Mouse (Mus musculus) hindbrain, embryonic 13.5 days (tissue): ENCODE data around the gene Cd84. TPM values are rescaled to one million over a fixed set of nuclear protein-coding genes. Genes with fewer than 3 reads are reported as not detected.

Experiments
- ATAC-seq: fragments of 200-750 bp; cut with Nextera tagmentation; 2 replicates; pipeline ENCODE4 v1.8.0; 2017; ENCODE audit warnings: moderate TSS enrichment; ENCODE audit not compliant: low FRiP score
- H3K27ac ChIP-seq: fragments of 300-500 bp; sonication (generic); 2 replicates; pipeline ENCODE4 v1.5.1; 2015; ENCODE audit warnings: inconsistent platforms, mild to moderate bottlenecking, moderate library complexity
- H3K27me3 ChIP-seq: fragments of 300-500 bp; sonication (generic); 2 replicates; pipeline ENCODE4 v1.6.1; 2015; ENCODE audit warnings: mild to moderate bottlenecking, inconsistent platforms
- H3K36me3 ChIP-seq: fragments of 300-500 bp; sonication (generic); 2 replicates; pipeline ENCODE4 v1.6.1; 2015; ENCODE audit warnings: mild to moderate bottlenecking, inconsistent platforms
- H3K4me1 ChIP-seq: fragments of 300-500 bp; sonication (generic); replicated peaks from 2 replicates; pipeline ENCODE4 v1.6.1; 2015; ENCODE audit warnings: inconsistent platforms
- H3K4me2 ChIP-seq: fragments of 300-500 bp; sonication (generic); 2 replicates; pipeline ENCODE4 v1.6.1; 2015; ENCODE audit warnings: inconsistent platforms, mild to moderate bottlenecking, moderate library complexity
- H3K4me3 ChIP-seq: fragments of 300-500 bp; sonication (generic); 2 replicates; pipeline ENCODE4 v1.5.1; 2015; ENCODE audit warnings: mild to moderate bottlenecking, inconsistent platforms
- H3K9ac ChIP-seq: fragments of 300-500 bp; sonication (generic); 2 replicates; pipeline ENCODE4 v1.6.1; 2015; ENCODE audit warnings: mild to moderate bottlenecking, inconsistent platforms
- H3K9me3 ChIP-seq: fragments of 300-500 bp; sonication (generic); 2 replicates; pipeline ENCODE4 v1.6.1; 2016; ENCODE audit warnings: inconsistent platforms
- WGBS: fragments of 180-500 bp; shearing (Covaris S2); methylation state at CpG from one replicate; pipeline ENCODE4 v1.1.7; 2015; 5-methylcytosine and 5-hydroxymethylcytosine counted together
- polyA plus RNA-seq: library from polyadenylated mRNA; unstranded; fragments of >200 nt; fragmentation: Nextera tagmentation; extraction: Ambion mirVana; gene quantifications from 2 replicates; pipeline ENCODE4 v1.2.1, GENCODE M21; 2015

Gene Cd84
- polyA plus RNA-seq, 1 experiment from 2014 or later: 1.1 TPM

- Histone ChIP-seq H3K4me3 (no peak overlapping the region), H3K4me2 (no peak overlapping the region), H3K9me3 (no peaks in the 10 kb centered on the region), H3K27ac (no peak overlapping the region), H3K36me3 (no peaks in the 10 kb centered on the region), H3K9ac (no peak overlapping the region), H3K27me3 (no peaks in the 10 kb centered on the region), H3K4me1 (no peaks in the 10 kb centered on the region)
- 84% methylated on average over 6 of the region's 6 CpGs for WGBS
- ATAC-seq: no peak
These were observed 80.5 kb downstream of the Cd84 start for GRCm38 (mm10) chr1:171919901-171920510.

GRCm38 (mm10) chr1:171920989-171921621 lies 81.6 kb downstream of the Cd84 start:
- ATAC-seq: no peak
- no peaks in the 10 kb centered on the region for H3K27me3 ChIP-seq
- H3K9ac ChIP-seq: no peak overlapping the region
- no peak overlapping the region for H3K4me2 ChIP-seq
- WGBS: 94% methylated on average over 9 of the region's 9 CpGs
- H3K36me3 ChIP-seq: no peaks in the 10 kb centered on the region
- H3K4me1 ChIP-seq: no peaks in the 10 kb centered on the region
- H3K4me3 ChIP-seq: no peak overlapping the region
- no peaks in the 10 kb centered on the region for H3K9me3 ChIP-seq
- no peak overlapping the region for H3K27ac ChIP-seq

GRCm38 (mm10) chr1:171921641-171922040 lies 82.1 kb downstream of the Cd84 start:
- ATAC-seq: no peak
- no peaks in the 10 kb centered on the region for H3K36me3 ChIP-seq

GRCm38 (mm10) chr1:171922844-171923243 lies 83.3 kb downstream of the Cd84 start:
- Histone ChIP-seq H3K4me1 (no peaks in the 10 kb centered on the region), H3K27ac (no peak overlapping the region), H3K36me3 (no peaks in the 10 kb centered on the region), H3K27me3 (no peaks in the 10 kb centered on the region), H3K9ac (no peak overlapping the region), H3K4me2 (no peak overlapping the region), H3K9me3 (no peaks in the 10 kb centered on the region), H3K4me3 (no peak overlapping the region)
- no peak for ATAC-seq
- 91% methylated on average over 5 of the region's 5 CpGs for WGBS

More at GRCm38 (mm10) chr1:171921641-171922040, 82.1 kb downstream of the Cd84 start:
- 76% methylated on average over 2 of the region's 2 CpGs for WGBS
- Histone ChIP-seq H3K27me3 (no peaks in the 10 kb centered on the region), H3K9me3 (no peaks in the 10 kb centered on the region), H3K4me1 (no peaks in the 10 kb centered on the region), H3K4me2 (no peak overlapping the region), H3K4me3 (no peak overlapping the region), H3K9ac (no peak overlapping the region), H3K27ac (no peak overlapping the region)

GRCm38 (mm10) chr1:171924900-171925299 lies 85.4 kb downstream of the Cd84 start:
- Histone ChIP-seq H3K4me1 (no peaks in the 10 kb centered on the region), H3K27me3 (no peaks in the 10 kb centered on the region), H3K4me3 (no peak overlapping the region), H3K9ac (no peak overlapping the region), H3K4me2 (no peak overlapping the region), H3K36me3 (no peaks in the 10 kb centered on the region), H3K9me3 (no peaks in the 10 kb centered on the region), H3K27ac (no peak overlapping the region)
- no peak for ATAC-seq
- WGBS: 75% methylated on average over 3 of the region's 3 CpGs

- no peaks in the 10 kb centered on the region for H3K9me3 ChIP-seq
- H3K4me3 ChIP-seq: no peak overlapping the region
- 86% methylated on average over 3 of the region's 3 CpGs for WGBS
- H3K4me2 ChIP-seq: no peak overlapping the region
- no peaks in the 10 kb centered on the region for H3K27me3 ChIP-seq
- no peaks in the 10 kb centered on the region for H3K36me3 ChIP-seq
- no peak overlapping the region for H3K27ac ChIP-seq
- ATAC-seq: no peak
- no peak overlapping the region for H3K9ac ChIP-seq
- H3K4me1 ChIP-seq: no peaks in the 10 kb centered on the region
These were observed 94.4 kb downstream of the Cd84 start for GRCm38 (mm10) chr1:171933851-171934250.

- no peaks in the 10 kb centered on the region for H3K27me3 ChIP-seq
- no peak for ATAC-seq
- no peak overlapping the region for H3K4me3 ChIP-seq
- H3K4me2 ChIP-seq: no peak overlapping the region
- no peak overlapping the region for H3K9ac ChIP-seq
- 79% methylated on average over 14 of the region's 14 CpGs for WGBS
- H3K27ac ChIP-seq: no peak overlapping the region
- no peaks in the 10 kb centered on the region for H3K9me3 ChIP-seq
- H3K36me3 ChIP-seq: no peaks in the 10 kb centered on the region
- H3K4me1 ChIP-seq: no peaks in the 10 kb centered on the region
These were observed 99.8 kb downstream of the Cd84 start for GRCm38 (mm10) chr1:171938952-171939948.

Other genes starting within 250 kb of the Cd84 start
- gene Ly9, start 232.3 kb upstream of the Cd84 start, polyA plus RNA-seq: 0.16 TPM in 1 of 2 replicates, not detected in the other
- not detected in 2 replicates for gene Slamf7, start 186.7 kb upstream of the Cd84 start, polyA plus RNA-seq
- 1.1 and 1.2 TPM in 2 replicates for gene Cd48, start 157.7 kb upstream of the Cd84 start, polyA plus RNA-seq
- gene Slamf1, start 72.6 kb upstream of the Cd84 start, polyA plus RNA-seq: 0.12 and 0.40 TPM in 2 replicates
- not detected in 2 replicates for gene Gm10521, start 56.0 kb downstream of the Cd84 start, polyA plus RNA-seq
- not detected in 2 replicates for gene Slamf6, start 77.8 kb downstream of the Cd84 start, polyA plus RNA-seq
- 49.4 and 52.1 TPM in 2 replicates for gene Vangl2, start 188.7 kb downstream of the Cd84 start, polyA plus RNA-seq
- 8.1 and 9.8 TPM in 2 replicates for gene Nhlh1, start 217.9 kb downstream of the Cd84 start, polyA plus RNA-seq
- 186 and 190 TPM in 2 replicates for gene Copa, start 242.8 kb downstream of the Cd84 start, polyA plus RNA-seq
- 118 and 128 TPM in 2 replicates for gene Ncstn, start 243.1 kb downstream of the Cd84 start, polyA plus RNA-seq